Mouse (Mus musculus): ENCODE measurements around the gene Ros1. TPM values are rescaled to one million over a fixed set of nuclear protein-coding genes. Genes with fewer than 3 reads are reported as not detected.

The Ros1 gene
- 0.92 and 1.2 TPM in 2 replicates for polyA plus RNA-seq (2015; fragmentation: Nextera tagmentation; extraction: Ambion mirVana)

DNA sequence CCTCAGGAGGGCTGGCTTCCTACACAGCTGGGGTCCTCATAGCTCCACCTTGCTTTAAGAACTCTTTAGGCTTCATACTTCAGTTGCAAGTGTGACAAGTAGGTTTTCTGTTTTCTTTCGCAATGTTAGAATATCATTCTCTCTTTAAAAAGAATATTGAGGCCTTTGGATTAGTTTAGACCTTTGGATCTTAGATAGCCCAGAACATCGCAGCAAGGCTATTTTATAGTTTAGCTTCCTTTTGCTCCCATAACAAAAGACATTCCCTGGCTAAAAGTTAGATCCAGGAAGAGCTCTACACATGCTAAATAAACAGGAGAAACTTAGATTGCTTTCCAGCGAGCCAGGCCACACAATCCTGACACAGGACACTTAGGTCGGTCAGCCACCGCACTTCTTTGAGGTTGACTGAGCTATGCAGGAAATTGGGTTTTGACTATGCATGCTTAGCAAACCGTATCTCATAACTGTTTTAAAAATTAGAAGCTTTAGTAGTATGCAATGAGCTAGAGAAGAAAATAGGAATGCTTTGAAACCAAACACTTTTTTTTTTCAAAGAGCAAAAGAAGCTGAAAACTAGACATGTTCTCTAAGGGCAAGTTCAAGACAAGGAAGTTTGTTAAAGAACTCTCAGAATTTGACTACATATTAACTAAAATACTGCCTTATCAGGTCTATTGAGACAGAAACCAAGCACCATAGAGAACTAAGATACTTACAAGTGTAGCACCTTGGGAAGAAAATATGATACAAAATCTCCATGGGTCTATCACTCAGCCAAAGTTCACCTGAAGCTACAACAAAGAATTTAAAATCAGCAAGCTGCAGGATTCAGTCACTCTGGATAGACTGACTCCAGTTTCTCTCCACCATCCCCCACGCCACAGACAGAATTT, at the start of gene Ros1:
TSS of gene Ros1 (minus strand) at position 288 of the 896 bp plus-strand sequence.
- Histone ChIP-seq H3K4me2 (ENCODE audit: low read depth, low read length) (no peak within 1 kb of the TSS), H3K9ac (ENCODE audit: low read length) (no peak within 1 kb of the TSS), H3K27ac (ENCODE audit: low read length) (no peak within 1 kb of the TSS; the same call in 1 of the 2 replicates), H3K36me3 (ENCODE audit: control insufficient read depth, insufficient read depth, low read length) (no peaks in the 10 kb centered on the region), H3K4me1 (ENCODE audit: control insufficient read depth, insufficient read depth, low read length) (no peaks in the 10 kb centered on the region), H3K4me3 (replicated peaks; ENCODE audit: low read length) (no peak within 1 kb of the TSS), H3K9me3 (replicated peaks; ENCODE audit: control insufficient read depth, low read length) (no peaks in the 10 kb centered on the region), H3K27me3 (ENCODE audit: control insufficient read depth, insufficient read depth, low read length) (no peaks in the 10 kb centered on the region)
- ATAC-seq (ENCODE audit: insufficient read depth, low FRiP score) = no peak
- WGBS = 69% methylated on average over 7 of the region's 7 CpGs

- Histone ChIP-seq H3K4me2 (ENCODE audit: low read depth, low read length) (no peak overlapping the region), H3K36me3 (ENCODE audit: control insufficient read depth, insufficient read depth, low read length) (peaks cover 3% of the 10 kb centered on the region; the same call in 1 of the 2 replicates), H3K9ac (ENCODE audit: low read length) (no peak overlapping the region), H3K27me3 (ENCODE audit: control insufficient read depth, insufficient read depth, low read length) (no peaks in the 10 kb centered on the region), H3K27ac (ENCODE audit: low read length) (no peak overlapping the region), H3K4me3 (replicated peaks; ENCODE audit: low read length) (no peak overlapping the region), H3K9me3 (replicated peaks; ENCODE audit: control insufficient read depth, low read length) (no peaks in the 10 kb centered on the region), H3K4me1 (ENCODE audit: control insufficient read depth, insufficient read depth, low read length) (no peaks in the 10 kb centered on the region)
- ATAC-seq (ENCODE audit: insufficient read depth, low FRiP score) = no peak
- 42% methylated on average over 7 of the region's 7 CpGs for WGBS
Observed at GRCm38 (mm10) chr10:52242680-52243323, 47.8 kb upstream of the Ros1 start.

DNA sequence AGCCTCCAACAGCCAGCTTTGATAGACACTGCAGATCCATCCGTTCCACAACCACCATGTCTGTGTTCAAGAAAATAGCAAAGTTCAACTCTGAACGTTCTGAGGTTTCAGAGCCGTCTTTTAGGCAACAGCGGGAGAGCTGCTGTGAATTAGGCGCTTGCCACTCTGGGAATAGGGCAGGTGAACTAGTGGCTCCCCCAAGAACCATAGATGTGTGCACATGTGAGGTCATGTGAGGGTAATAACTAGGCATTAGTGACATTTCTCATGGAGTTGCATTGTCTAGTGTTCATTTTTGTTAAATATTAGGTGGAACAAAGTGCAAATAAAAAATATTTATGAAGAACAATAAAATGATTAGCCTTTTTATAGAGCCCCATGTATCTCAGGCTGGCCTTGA, 47.0 kb upstream of the Ros1 start:
- no peaks in the 10 kb centered on the region for H3K4me1 ChIP-seq (ENCODE audit: control insufficient read depth, insufficient read depth, low read length)
- no peaks in the 10 kb centered on the region for H3K9me3 ChIP-seq (replicated peaks; ENCODE audit: control insufficient read depth, low read length)
- WGBS = 76% methylated on average over 5 of the region's 5 CpGs
- no peak overlapping the region for H3K4me2 ChIP-seq (ENCODE audit: low read depth, low read length)
- ATAC-seq (ENCODE audit: insufficient read depth, low FRiP score) = no peak
- no peak overlapping the region for H3K9ac ChIP-seq (ENCODE audit: low read length)
- peaks cover 3% of the 10 kb centered on the region; the same call in 1 of the 2 replicates for H3K36me3 ChIP-seq (ENCODE audit: control insufficient read depth, insufficient read depth, low read length)
- H3K27ac ChIP-seq (ENCODE audit: low read length) = no peak overlapping the region
- H3K27me3 ChIP-seq (ENCODE audit: control insufficient read depth, insufficient read depth, low read length) = no peaks in the 10 kb centered on the region
- H3K4me3 ChIP-seq (replicated peaks; ENCODE audit: low read length) = no peak overlapping the region

DNA sequence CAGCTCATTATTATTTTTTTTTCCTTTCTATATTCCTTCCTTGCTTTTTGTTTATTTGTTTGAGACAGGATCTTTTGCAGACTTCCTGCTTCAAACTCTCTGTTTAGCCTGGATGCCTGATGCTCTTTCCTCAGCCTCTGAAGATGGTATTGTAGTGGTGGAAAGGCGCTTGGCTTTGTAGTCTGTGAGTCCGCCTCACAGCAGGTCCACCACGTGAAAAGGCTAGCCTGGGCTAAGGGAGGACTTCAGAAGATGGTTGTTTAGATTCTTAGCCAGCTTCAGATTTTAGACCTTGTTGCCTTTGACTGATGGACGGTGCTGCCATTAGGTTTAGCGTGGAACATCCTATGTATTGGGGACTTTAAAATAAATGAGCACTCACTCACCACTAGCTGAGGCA, 40.4 kb upstream of the Ros1 start:
- Histone ChIP-seq H3K36me3 (ENCODE audit: control insufficient read depth, insufficient read depth, low read length) (no peaks in the 10 kb centered on the region), H3K9me3 (replicated peaks; ENCODE audit: control insufficient read depth, low read length) (no peaks in the 10 kb centered on the region), H3K27ac (ENCODE audit: low read length) (no peak overlapping the region), H3K4me3 (replicated peaks; ENCODE audit: low read length) (peak overlapping the region; percentile 92), H3K4me2 (ENCODE audit: low read depth, low read length) (peak overlapping the region; percentile 83), H3K27me3 (ENCODE audit: control insufficient read depth, insufficient read depth, low read length) (no peaks in the 10 kb centered on the region), H3K4me1 (ENCODE audit: control insufficient read depth, insufficient read depth, low read length) (0 out of 2 replicates have a peak, but pooled peaks cover 3% of the 10 kb centered on the region), H3K9ac (ENCODE audit: low read length) (no peak overlapping the region)
- no peak for ATAC-seq (ENCODE audit: insufficient read depth, low FRiP score)
- WGBS = 67% methylated on average over 5 of the region's 5 CpGs

- H3K4me1 ChIP-seq (ENCODE audit: control insufficient read depth, insufficient read depth, low read length) = 0 out of 2 replicates have a peak, but pooled peaks cover 3% of the 10 kb centered on the region
- no peak for ATAC-seq (ENCODE audit: insufficient read depth, low FRiP score)
- H3K9ac ChIP-seq (ENCODE audit: low read length) = peak overlapping the region; percentile 87
- 8% methylated on average over 7 of the region's 7 CpGs for WGBS
- peak overlapping the region; percentile 83 for H3K4me2 ChIP-seq (ENCODE audit: low read depth, low read length)
- H3K27me3 ChIP-seq (ENCODE audit: control insufficient read depth, insufficient read depth, low read length) = no peaks in the 10 kb centered on the region
- H3K9me3 ChIP-seq (replicated peaks; ENCODE audit: control insufficient read depth, low read length) = no peaks in the 10 kb centered on the region
- H3K36me3 ChIP-seq (ENCODE audit: control insufficient read depth, insufficient read depth, low read length) = no peaks in the 10 kb centered on the region
- H3K27ac ChIP-seq (ENCODE audit: low read length) = no peak overlapping the region
- H3K4me3 ChIP-seq (replicated peaks; ENCODE audit: low read length) = peak overlapping the region; percentile 92
Observed at GRCm38 (mm10) chr10:52234654-52234981, 39.6 kb upstream of the Ros1 start.

- 1% methylated on average over 37 of the region's 40 CpGs for WGBS
- ATAC-seq (ENCODE audit: insufficient read depth, low FRiP score) = peak; percentile 23; the same call in 1 of the 2 replicates
- peak overlapping the region; percentile 92 for H3K4me3 ChIP-seq (replicated peaks; ENCODE audit: low read length)
- H3K27me3 ChIP-seq (ENCODE audit: control insufficient read depth, insufficient read depth, low read length) = no peaks in the 10 kb centered on the region
- H3K27ac ChIP-seq (ENCODE audit: low read length) = peak overlapping the region; percentile 83
- H3K4me2 ChIP-seq (ENCODE audit: low read depth, low read length) = peak overlapping the region; percentile 83
- no peaks in the 10 kb centered on the region for H3K36me3 ChIP-seq (ENCODE audit: control insufficient read depth, insufficient read depth, low read length)
- 0 out of 2 replicates have a peak, but pooled peaks cover 3% of the 10 kb centered on the region for H3K4me1 ChIP-seq (ENCODE audit: control insufficient read depth, insufficient read depth, low read length)
- H3K9me3 ChIP-seq (replicated peaks; ENCODE audit: control insufficient read depth, low read length) = no peaks in the 10 kb centered on the region
- H3K9ac ChIP-seq (ENCODE audit: low read length) = peak overlapping the region; percentile 87
Observed at GRCm38 (mm10) chr10:52233969-52234653, 39.1 kb upstream of the Ros1 start.

GRCm38 (mm10) chr10:52233301-52233968, 38.4 kb upstream of the Ros1 start, which contains the start of gene Dcbld1:
TSS of gene Dcbld1 (plus strand) at chr10:52233619.
- Histone ChIP-seq H3K4me3 (replicated peaks; ENCODE audit: low read length) (peak within 1 kb of the TSS; percentile 92), H3K9me3 (replicated peaks; ENCODE audit: control insufficient read depth, low read length) (no peaks in the 10 kb centered on the region), H3K36me3 (ENCODE audit: control insufficient read depth, insufficient read depth, low read length) (no peaks in the 10 kb centered on the region), H3K27me3 (ENCODE audit: control insufficient read depth, insufficient read depth, low read length) (no peaks in the 10 kb centered on the region), H3K4me2 (ENCODE audit: low read depth, low read length) (peak within 1 kb of the TSS; percentile 83), H3K9ac (ENCODE audit: low read length) (peak within 1 kb of the TSS; percentile 87), H3K27ac (ENCODE audit: low read length) (peak within 1 kb of the TSS; percentile 83), H3K4me1 (ENCODE audit: control insufficient read depth, insufficient read depth, low read length) (0 out of 2 replicates have a peak, but pooled peaks cover 3% of the 10 kb centered on the region)
- ATAC-seq (ENCODE audit: insufficient read depth, low FRiP score) = peak; percentile 92
- under 1% methylated on average over 51 of the region's 60 CpGs for WGBS
